Mouse (Mus musculus) heart, adult 2 months (tissue): ENCODE data around the gene Gpr176. TPM values are rescaled to one million over a fixed set of nuclear protein-coding genes. Genes with fewer than 3 reads are reported as not detected.

Source experiments
- DNase-seq, 2 experiments: peaks; one replicate each; pipeline ENCODE4 v3.0.0; 2021
- H3K27ac ChIP-seq: fragments of 200-600 bp; 2 replicates; pipeline ENCODE4 v1.8.1; 2022
- H3K27me3 ChIP-seq: fragments of 200-500 bp; 2 replicates; pipeline ENCODE4 v1.6.1; 2012; ENCODE audit warnings: mild to moderate bottlenecking, low read length, inconsistent platforms, mixed read lengths; ENCODE audit not compliant: control insufficient read depth, insufficient read depth
- H3K36me3 ChIP-seq: fragments of 200-500 bp; 2 replicates; pipeline ENCODE4 v1.6.1; 2012; ENCODE audit warnings: low read length, inconsistent platforms; ENCODE audit not compliant: control insufficient read depth, insufficient read depth
- H3K4me1 ChIP-seq: fragments of 200-500 bp; 2 replicates; pipeline ENCODE4 v1.6.1; 2011; ENCODE audit warnings: low read length; ENCODE audit not compliant: control insufficient read depth, insufficient read depth
- H3K4me3 ChIP-seq: fragments of 200-600 bp; 2 replicates; pipeline ENCODE4 v1.8.1; 2022
- H3K79me2 ChIP-seq: fragments of 200-500 bp; replicated peaks from 2 replicates; pipeline ENCODE4 v1.6.1; 2012; ENCODE audit warnings: mild to moderate bottlenecking, inconsistent platforms, low read length, moderate library complexity, mixed read lengths; ENCODE audit not compliant: control insufficient read depth, insufficient read depth
- H3K9ac ChIP-seq: fragments of 200-500 bp; 2 replicates; pipeline ENCODE4 v1.6.1; 2012; ENCODE audit warnings: low read depth, mild to moderate bottlenecking, control low read depth, inconsistent platforms, low read length, mixed read lengths
- CTCF ChIP-seq: fragments of 200-600 bp; IDR thresholded peaks from 2 replicates; pipeline ENCODE4 v1.8.1; 2022; ENCODE audit warnings: antibody characterized with exemption, mild to moderate bottlenecking, moderate library complexity
- EP300 ChIP-seq: fragments of 200-500 bp; IDR thresholded peaks from 2 replicates; pipeline ENCODE4 v1.6.1; 2011; ENCODE audit warnings: low read depth, low read length, control low read depth; ENCODE audit not compliant: insufficient read depth
- POLR2A ChIP-seq: fragments of 200-500 bp; IDR thresholded peaks from 2 replicates; pipeline ENCODE4 v1.6.1; 2011; ENCODE audit warnings: mild to moderate bottlenecking, low read depth, low read length, control low read depth; ENCODE audit not compliant: insufficient read depth
- WGBS: fragments of 180-500 bp; shearing (Covaris S2); methylation state at CpG from one replicate; pipeline ENCODE4 v1.1.7; 2018; 5-methylcytosine and 5-hydroxymethylcytosine counted together
- intact Hi-C: fragments of 180-260 bp; cut with DNase I; formaldehyde crosslinking; loops from one replicate; pipeline ENCODE4 v1.15.1; 2025
- polyA plus RNA-seq: library from polyadenylated mRNA; depleted of rRNA; stranded (reverse); fragments of >200 nt; gene quantifications from 2 replicates; pipeline ENCODE4 v1.2.3, GENCODE M21; 2012
- total RNA-seq, 2 experiments: library from RNA; stranded (reverse); gene quantifications; 2 replicates each; pipeline ENCODE4 v1.2.3; 2021

Gene Gpr176
- total and polyA plus RNA-seq, 3 experiments, result 0.07 to 0.12 (median 0.10) TPM

- Histone ChIP-seq H3K79me2 (no peaks in the 10 kb centered on the region), H3K27ac (no peak overlapping the region), H3K27me3 (no peaks in the 10 kb centered on the region), H3K4me3 (no peak overlapping the region), H3K4me1 (no peaks in the 10 kb centered on the region), H3K36me3 (no peaks in the 10 kb centered on the region), H3K9ac (no peak overlapping the region)
- intact Hi-C loops, result no loop called here
- WGBS, result 70% methylated on average over 12 of the region's 12 CpGs
- TF ChIP-seq POLR2A (no peak), EP300 (no peak), CTCF (no peak)
- DNase-seq, result no peak
These were observed 57.4 kb downstream of the Gpr176 start for GRCm38 (mm10) chr2:118315656-118316402.

GRCm38 (mm10) chr2:118307561-118307960, 65.7 kb downstream of the Gpr176 start:
- Histone ChIP-seq H3K79me2 (no peaks in the 10 kb centered on the region), H3K27ac (no peak overlapping the region), H3K9ac (no peak overlapping the region), H3K27me3 (no peaks in the 10 kb centered on the region), H3K4me3 (no peak overlapping the region), H3K36me3 (no peaks in the 10 kb centered on the region), H3K4me1 (no peaks in the 10 kb centered on the region)
- WGBS, result 61% methylated on average over 8 of the region's 8 CpGs
- no peak for DNase-seq
- intact Hi-C loops, result no loop called here
- TF ChIP-seq CTCF, result no peak
- TF ChIP-seq EP300, result no peak
- no peak for TF ChIP-seq POLR2A

DNA sequence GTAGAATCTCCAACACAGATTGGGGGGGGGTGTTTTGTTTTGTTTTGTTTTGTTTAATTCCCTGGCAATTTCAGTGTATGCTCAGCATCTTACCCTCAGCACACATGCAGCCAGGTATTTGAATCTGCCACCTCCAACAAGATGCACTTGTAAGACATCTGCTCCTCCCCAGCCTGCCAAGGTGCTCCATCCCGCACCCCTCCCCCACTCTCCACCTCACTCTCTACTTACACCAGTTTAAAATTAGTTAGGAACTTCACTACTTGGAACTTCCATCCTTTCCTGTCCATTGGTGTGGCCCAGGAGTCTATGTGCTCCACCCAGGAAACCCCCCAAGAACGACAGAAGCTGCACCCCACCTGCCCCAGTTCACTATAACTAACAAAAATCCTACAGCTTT, 66.3 kb downstream of the Gpr176 start:
- no peak for DNase-seq
- intact Hi-C loops, result no loop called here
- Histone ChIP-seq H3K27ac (no peak overlapping the region), H3K4me1 (no peaks in the 10 kb centered on the region), H3K27me3 (no peaks in the 10 kb centered on the region), H3K79me2 (no peaks in the 10 kb centered on the region), H3K36me3 (no peaks in the 10 kb centered on the region), H3K4me3 (no peak overlapping the region), H3K9ac (no peak overlapping the region)
- 56% methylated on average over 2 of the region's 2 CpGs for WGBS
- TF ChIP-seq EP300 (no peak), CTCF (no peak), POLR2A (no peak)

DNA sequence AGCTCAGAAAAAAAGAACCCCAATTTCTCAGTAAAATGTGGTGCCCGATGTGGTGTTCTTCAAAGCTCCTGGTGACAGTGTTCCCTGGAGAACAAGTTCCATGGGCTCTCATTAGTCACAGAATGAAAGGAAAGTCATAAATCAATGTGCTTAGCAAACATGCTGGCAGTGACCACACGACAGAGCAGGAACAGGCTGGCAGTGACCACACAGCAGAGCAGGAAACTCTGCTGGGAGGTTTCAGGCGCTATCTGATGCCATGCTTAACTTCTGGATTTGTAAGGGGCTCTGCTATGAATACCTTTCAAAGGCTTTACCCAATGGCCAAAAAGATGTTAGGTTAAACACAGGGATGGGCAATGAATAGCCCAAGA, 66.7 kb downstream of the Gpr176 start:
- H3K27ac ChIP-seq, result no peak overlapping the region
- no peaks in the 10 kb centered on the region for H3K36me3 ChIP-seq
- TF ChIP-seq CTCF (no peak), POLR2A (no peak), EP300 (no peak)
- no peak for DNase-seq
- no peaks in the 10 kb centered on the region for H3K4me1 ChIP-seq
- intact Hi-C loops, result no loop called here
- H3K9ac ChIP-seq, result no peak overlapping the region
- H3K4me3 ChIP-seq, result no peak overlapping the region
- no peaks in the 10 kb centered on the region for H3K27me3 ChIP-seq
- WGBS, result 56% methylated on average over 3 of the region's 3 CpGs
- H3K79me2 ChIP-seq, result no peaks in the 10 kb centered on the region

- Histone ChIP-seq H3K27ac (no peak overlapping the region), H3K79me2 (no peaks in the 10 kb centered on the region), H3K9ac (no peak overlapping the region), H3K4me1 (no peaks in the 10 kb centered on the region), H3K4me3 (no peak overlapping the region), H3K27me3 (no peaks in the 10 kb centered on the region), H3K36me3 (no peaks in the 10 kb centered on the region)
- 81% methylated on average over 7 of the region's 7 CpGs for WGBS
- no peak for DNase-seq
- intact Hi-C loops, result no loop called here
- TF ChIP-seq CTCF (no peak), POLR2A (no peak), EP300 (no peak)
These were observed 67.2 kb downstream of the Gpr176 start for GRCm38 (mm10) chr2:118305827-118306521.

GRCm38 (mm10) chr2:118303456-118303855, 69.8 kb downstream of the Gpr176 start:
- H3K79me2 ChIP-seq, result no peaks in the 10 kb centered on the region
- WGBS, result 93% methylated on average over 4 of the region's 4 CpGs
- H3K4me3 ChIP-seq, result no peak overlapping the region
- no peak overlapping the region for H3K27ac ChIP-seq
- no peaks in the 10 kb centered on the region for H3K36me3 ChIP-seq
- no peak overlapping the region for H3K9ac ChIP-seq
- H3K4me1 ChIP-seq, result no peaks in the 10 kb centered on the region
- no peak for DNase-seq
- no peaks in the 10 kb centered on the region for H3K27me3 ChIP-seq
- intact Hi-C loops, result no loop called here
- no peak for TF ChIP-seq CTCF
- TF ChIP-seq POLR2A, result no peak
- no peak for TF ChIP-seq EP300
